Mouse (Mus musculus): ENCODE results near the gene Vps37b.
A peak's percentile ranks its signal among the peaks of the same experiment; 100 is the strongest.

Vps37b gene

DNA sequence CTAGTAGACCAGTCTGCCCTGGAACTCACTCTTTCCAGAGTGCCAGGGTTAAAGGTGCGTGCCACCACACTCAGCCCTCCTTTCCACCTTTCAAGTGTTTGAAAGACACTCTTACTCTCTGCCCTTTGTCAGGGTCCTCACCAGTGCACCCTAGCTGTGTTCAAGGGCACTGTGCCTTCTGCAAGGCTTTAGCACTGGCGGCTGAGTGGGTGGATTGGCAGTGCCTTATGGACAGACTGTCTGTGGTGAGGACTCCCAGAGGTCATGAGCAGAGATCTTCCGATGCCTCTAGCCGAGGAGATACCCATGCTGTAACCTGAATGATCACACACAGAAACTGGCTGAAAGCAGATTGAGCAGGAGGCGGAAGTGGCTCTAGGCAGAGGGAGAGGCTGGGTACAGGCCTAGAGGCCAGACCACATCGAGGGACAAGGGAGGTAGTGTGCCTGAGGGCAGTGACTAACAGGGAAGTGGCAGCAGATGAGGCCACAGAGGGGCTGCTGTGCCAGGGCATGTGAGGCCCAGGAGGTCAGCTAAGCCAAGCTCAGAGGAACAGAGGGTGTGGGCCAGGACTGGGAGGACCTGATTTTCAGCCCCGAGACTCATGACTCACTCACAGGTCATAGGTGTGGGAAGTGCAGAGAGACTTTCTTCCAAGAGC is 14.8 kb upstream of the Vps37b start:
- ATAC-seq (ENCODE audit: insufficient number of reproducible peaks, low FRiP score, low TSS enrichment): no peak

DNA sequence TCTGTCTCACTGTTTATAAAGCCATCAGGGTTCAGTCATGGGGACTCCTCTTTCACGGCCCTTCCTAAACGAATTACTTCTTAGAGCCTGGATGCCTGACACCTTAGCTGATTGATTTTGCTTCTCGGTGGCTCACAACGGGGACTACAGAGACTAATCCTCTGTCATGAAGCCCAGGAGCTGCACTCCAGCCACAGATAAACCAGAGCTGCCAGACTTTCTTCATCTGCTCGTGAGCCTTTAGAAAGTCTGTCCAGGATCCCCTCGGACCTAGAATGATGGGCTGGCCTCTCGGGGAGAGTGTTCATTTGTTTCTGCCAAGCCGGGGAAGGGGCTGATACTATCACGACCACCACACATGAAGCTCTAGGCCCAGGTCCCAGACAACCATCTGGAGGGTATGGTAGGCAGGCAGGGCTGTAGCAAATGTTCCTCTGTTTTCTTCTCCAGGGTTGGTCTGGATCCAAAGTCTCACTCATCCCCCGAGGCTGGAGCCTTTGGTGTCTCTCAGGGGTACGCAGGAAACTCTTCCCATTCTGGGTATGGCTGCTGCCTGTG is 13.5 kb upstream of the Vps37b start:
- ATAC-seq (ENCODE audit: insufficient number of reproducible peaks, low FRiP score, low TSS enrichment): no peak

DNA sequence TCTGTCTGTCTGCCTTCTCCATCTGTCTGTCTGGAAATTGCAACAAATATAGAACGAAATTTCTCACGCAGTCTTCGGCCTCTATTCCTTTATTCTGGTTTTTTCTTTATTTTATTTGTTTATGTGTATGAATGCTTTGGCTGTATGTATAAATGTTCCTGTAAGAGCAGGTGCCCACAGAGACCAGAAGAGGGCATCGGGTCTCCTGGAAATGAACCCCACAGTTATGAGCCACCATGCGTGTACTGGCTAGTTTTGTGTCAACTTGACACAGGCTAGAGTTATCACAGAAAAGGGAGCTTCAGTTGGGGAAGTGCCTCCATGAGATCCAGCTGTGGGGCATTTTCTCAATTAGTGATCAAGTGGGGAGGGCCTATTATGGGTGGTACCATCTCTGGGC is 11.9 kb upstream of the Vps37b start:
- no peak for ATAC-seq (ENCODE audit: insufficient number of reproducible peaks, low FRiP score, low TSS enrichment)

DNA sequence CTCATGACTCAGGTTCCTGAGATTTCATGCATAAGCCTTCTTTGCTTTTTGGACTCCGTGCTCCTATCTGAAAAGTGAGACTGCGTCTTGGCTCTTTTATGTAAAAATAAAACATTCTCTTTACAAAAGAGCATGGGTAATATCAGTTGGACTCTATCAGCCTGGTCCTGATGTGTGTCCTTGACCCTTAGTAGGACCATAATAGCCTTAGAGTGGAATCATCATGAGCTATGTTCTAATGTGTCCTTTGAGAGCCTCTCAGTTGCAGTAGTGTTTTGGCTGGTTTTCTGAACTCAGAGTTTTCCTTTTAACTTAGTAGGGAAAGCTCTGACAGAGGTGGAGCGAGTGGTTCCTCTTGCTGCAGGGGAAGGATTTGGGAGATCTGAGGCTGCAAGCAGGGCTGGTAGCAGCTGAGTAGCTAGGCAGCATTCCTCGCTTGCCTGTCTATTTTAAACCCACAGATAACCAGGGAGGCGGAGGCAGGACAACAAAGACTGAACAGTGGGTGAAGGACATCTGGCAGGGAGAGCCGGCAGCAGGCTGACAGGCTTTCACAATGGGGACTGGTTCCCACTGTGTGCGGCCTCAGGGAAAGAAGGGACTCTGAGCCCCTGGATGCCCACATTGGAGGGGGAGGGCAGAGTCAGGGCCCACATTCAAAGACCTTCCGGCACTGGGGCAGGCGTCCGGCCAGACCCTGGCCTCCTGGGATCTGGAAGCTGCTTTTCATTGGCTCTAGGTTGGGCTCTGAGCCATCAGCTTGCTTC is 11.3 kb upstream of the Vps37b start:
- ATAC-seq (ENCODE audit: insufficient number of reproducible peaks, low FRiP score, low TSS enrichment): no peak

DNA sequence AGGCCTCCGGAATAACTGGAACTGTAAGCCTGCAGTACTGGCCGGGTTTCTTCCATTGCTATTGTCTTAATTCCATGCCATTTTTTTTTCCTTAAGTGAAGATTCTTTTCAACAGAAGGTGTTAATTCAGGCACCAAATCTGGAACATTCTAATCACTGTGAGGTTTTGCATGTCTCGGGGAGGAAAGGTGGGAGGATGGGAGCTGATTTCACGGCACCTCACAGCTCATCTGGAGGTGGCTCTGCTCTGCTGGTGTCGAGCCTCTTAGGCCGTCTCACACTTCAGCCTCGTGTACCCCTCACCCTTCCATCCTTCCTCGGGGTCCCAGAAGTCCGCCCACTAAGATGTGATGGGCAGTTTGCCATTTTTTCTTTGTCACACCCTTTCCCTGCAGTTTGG is 9.0 kb upstream of the Vps37b start:
- ATAC-seq (ENCODE audit: insufficient number of reproducible peaks, low FRiP score, low TSS enrichment): no peak

DNA sequence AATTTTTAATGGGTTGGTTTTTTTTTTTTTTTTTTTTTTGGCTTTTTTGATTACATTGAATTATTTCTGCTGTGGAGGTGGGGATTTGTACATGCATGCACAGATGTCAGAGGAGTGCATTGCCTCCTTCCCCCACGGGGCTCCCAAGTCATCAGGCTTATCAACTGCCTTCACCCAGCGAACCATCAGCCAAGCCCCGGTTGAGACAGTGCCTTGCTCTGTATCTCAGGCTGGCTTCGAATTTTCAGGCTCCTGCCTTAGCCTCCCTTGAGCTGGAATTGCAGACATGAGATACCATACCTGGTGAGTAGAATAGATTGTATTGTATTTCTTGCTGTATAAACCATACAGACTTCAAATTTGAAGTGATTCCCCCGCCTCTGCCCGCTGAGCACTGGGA is 7.5 kb upstream of the Vps37b start:
- no peak for ATAC-seq (ENCODE audit: insufficient number of reproducible peaks, low FRiP score, low TSS enrichment)

DNA sequence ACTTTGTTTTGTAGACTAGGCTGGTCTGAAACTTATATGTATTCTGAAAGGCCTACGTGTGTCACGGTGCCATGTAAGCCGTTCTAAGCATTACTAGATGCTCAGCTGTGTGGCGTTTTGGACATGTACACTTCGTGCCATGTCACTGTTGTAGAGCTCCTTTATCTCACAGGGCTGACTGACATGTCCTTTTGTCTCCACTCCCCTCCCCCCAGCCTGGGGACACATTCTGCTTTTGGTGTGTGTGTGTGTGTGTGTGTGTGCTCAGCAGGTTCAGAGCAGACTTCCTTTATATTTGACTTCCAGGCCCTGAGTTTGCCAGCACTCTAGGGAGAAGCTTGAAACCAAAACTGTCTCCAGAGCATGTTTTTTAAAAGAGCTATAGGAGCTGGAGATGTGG is 4.8 kb upstream of the Vps37b start:
- no peak for ATAC-seq (ENCODE audit: insufficient number of reproducible peaks, low FRiP score, low TSS enrichment)

DNA sequence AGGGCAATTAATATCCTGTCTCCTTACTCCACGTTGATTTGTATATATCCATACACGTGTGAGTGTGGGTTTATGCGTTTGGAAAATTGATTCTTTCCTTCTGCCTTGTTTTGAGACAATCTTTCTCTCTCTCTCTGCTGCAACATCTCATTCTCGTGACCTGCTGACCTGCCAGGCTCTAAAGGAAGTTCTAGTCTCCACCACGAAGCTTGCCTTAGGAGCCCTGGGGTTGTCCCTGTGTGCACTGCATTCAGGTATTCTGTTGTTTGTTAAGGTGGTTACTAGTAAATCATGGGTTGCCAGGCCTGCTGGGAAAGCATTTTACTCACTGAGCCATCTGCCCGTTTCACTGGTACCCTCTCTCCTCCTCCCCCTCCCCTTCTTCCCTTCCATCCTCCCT is 4.3 kb upstream of the Vps37b start:
- no peak for ATAC-seq (ENCODE audit: insufficient number of reproducible peaks, low FRiP score, low TSS enrichment)

DNA sequence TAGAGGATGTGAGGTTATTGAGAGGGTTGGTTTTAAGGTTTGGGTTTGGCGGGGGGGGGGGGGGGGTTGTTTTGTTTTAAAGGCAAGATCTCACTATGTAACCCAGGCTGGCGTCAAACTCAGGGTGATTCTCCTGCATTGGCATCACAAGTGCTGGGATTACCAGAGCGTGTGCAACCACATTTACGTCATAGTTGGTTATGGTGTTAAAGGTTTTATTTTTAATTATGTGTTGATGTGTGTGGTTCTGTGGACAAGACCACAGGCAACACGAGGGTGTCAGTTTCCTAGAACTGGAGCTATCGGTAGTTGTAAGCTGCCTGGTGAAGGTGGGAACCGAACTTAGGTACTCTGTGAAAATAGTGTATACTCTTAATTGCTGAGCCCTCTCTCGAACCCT is 3.7 kb upstream of the Vps37b start:
- no peak for ATAC-seq (ENCODE audit: insufficient number of reproducible peaks, low FRiP score, low TSS enrichment)

DNA sequence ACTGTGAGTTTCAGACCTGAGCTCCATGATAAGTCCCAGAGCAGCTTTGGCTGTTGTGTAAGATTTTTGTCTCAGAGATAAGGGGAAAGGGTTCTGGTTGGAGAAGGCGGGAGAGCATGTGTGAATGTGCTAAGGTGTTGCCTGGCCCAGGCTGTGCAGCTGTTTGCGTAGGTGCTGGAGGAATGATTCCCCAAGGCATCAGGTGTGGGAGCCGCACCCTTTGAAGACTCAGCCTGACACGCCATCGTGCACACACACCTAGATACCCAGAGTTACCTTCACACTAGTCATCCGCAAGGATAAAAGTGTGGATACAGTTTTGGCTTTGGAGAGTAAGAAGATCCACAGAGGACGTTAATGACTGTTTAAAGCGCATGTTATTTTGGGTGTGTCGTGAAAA is 3.3 kb upstream of the Vps37b start:
- ATAC-seq (ENCODE audit: insufficient number of reproducible peaks, low FRiP score, low TSS enrichment): no peak

DNA sequence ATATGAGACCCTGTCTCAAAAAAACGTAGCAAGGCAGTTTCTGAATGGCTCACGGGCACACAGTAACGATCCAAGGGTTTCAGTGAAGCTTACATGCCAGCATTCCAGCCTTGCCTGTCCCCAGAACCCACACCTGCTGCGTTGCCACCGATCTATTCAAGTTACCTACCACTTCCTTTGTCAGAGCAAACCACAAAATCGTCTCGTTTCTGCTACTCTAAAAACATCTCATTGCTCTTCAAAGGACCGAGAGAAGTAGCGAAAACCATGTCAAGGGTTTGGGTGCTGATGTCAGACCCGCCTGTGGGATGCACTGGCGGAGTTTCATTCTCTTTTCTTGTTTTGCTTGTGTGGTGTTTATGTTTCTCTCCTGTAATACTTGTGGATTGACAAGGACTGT is 2.4 kb upstream of the Vps37b start:
- ATAC-seq (ENCODE audit: insufficient number of reproducible peaks, low FRiP score, low TSS enrichment): no peak

DNA sequence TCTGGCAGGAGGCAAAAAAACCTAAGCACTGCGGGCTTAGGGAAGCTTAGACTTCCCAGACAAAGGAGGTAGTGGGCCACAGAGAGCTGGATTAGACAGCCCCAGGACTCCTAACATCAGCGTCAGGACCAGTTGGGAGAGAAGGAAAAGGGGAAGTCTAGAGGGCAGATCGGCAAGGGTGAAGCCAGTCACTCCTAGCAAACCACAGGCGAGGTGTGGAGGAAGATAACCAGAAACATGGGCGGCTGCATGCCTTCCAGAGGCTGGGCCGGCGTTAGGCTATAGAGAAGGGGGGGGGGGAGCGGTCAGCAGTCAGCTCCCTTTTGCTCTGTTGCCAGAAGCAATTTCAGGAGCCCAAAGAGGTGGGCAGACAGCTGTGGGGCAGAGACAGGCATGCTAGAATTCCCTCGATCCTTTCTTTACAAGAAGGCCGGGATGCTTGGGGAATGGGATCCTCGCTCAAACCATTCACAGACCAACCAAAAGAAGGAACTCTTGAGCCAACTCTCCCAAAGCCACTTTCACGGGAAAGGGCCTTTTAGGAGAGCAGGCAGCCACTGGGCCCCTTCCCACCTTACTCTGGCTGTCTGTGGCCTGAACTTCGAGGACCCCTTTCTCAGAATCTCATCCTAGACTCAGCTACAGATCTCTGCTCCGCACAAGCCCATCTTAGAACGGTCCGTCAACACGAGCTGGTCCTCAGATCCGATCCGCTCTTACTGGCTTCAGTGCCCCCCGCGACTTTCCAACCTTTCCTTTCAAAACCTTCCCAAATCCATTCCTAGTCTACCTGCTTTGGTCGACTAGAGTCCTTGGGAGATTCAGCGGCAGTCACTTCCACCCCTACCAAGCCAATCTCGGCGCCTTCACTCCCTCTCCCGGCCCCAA is 758 bp downstream of the Vps37b start:
- ATAC-seq (ENCODE audit: insufficient number of reproducible peaks, low FRiP score, low TSS enrichment): peak; percentile 5; the same call in 1 of the 2 replicates

DNA sequence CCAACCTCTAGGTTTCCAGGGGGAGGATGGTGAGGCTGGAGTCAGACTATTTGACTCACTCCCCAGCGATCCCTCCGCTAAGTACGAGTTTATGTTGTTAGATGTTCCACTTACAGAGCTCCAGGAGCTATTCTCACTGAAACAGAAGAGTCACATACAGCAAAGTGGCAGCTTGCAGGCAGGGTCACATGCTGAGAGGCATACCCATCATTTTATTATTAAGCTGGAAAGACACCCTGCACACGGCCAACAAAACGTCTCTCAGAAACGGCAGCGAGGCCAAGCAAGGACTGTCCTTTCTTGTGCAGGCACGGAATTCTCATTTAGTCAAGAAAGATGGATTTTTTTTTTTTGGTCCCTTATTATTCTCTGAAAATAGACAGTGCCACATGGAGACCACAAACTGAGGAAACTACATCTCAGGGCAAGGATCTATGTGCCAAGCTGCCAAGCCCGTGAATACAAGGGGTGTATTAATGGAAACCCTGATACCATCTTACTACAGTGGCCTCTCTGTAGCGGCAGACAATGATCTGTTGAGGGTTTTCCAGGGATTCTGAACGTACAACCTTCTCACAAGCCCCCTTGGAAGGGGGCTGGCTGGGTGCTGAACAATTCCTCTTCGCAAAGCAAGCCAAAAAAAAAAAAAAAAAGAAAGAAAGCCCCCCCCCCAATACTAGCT is 1.5 kb downstream of the Vps37b start:
- ATAC-seq (ENCODE audit: insufficient number of reproducible peaks, low FRiP score, low TSS enrichment): no peak; the same call in 1 of the 2 replicates

DNA sequence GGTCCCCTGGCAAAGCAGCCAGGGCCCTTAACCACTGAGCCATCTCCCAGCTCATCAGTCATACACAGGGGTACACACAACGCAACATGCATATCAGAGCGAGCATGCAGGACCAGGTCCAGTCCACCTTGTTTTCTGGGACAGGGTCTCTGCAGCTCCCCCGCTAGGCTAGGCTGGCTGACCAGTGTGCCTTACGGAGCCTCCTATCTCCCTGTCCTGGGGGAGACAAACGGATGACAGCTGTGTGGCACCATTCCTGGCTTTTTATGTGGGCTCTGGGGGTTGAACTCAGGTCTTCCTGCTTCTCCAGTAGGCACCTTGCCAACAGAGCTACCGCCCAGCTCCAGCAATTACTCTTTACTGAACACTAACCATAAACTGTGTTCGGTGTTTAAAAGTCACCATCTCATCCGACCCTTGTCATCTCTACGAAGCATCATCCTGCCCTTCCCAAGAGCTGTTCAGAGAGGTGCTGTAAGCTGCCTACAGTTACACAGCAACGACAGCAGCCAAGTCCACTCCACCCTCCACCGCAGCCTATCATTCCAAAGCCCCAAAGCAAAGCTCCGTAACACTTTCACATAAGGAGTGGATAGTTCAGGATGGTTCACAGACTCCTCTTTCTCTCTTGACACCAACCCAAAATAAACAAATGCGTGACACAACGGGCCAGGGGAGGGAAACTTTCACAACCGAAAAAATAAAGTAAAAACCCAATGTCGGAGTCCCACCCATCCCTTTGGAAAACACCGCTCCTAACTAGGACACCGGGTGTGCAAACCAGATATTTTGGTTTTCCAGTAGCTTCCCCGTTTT is 2.6 kb downstream of the Vps37b start:
- ATAC-seq (ENCODE audit: insufficient number of reproducible peaks, low FRiP score, low TSS enrichment): no peak

DNA sequence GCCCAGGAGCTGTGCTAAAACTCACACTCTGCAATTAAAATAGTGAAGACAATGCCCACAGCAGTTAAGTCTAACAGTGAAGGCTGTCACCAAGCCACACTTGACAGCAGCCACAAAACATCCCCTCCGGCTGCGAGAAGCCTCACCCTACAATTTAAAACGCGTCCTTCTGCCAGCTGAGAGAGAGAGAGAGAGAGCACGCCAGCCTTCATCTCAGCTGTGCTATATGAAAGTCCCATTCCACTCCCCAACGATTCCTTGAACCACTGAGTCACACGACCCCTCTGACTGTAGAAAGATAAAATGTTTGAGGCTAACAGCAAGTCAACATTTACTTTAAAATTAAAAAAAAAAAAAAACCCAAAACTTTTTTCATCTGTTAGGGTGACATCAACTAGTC is 3.4 kb downstream of the Vps37b start:
- ATAC-seq (ENCODE audit: insufficient number of reproducible peaks, low FRiP score, low TSS enrichment): no peak

DNA sequence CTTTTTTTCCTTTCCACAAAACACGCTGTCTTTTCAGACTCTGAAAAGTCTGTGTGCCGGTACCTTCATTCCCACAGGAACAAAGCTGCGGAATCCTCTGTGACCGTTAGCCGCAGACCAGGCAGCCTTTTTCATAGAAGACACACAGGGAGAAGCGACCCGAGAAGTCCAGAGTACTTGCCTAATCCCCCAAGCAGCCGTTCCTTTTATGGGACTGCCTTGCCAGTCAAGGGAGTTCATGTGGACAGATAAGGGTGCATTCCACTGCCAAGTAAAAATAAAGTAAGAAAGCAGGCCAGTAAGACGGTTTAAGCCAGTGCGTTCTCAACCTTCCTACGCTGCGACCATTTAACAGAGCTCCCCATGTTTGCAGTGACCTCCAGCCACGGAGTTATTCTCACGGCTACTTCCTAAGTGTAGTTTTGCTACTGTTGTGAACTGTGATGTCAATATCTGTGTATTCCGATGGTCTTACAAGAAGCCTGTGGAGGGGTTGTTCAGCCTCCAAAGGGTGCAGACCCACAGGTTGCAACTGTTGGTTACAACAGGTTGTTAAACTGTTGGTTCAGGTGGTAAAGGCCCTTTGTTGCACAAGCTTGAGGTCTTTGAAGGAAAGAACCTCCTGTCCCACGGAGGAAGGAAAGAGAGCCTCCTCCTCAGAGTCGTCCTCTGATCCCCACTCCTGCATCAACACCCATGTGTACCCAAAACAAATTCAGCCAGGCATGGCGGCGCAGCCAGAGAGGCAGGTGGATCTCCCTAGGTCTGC is 4.2 kb downstream of the Vps37b start:
- ATAC-seq (ENCODE audit: insufficient number of reproducible peaks, low FRiP score, low TSS enrichment): no peak

DNA sequence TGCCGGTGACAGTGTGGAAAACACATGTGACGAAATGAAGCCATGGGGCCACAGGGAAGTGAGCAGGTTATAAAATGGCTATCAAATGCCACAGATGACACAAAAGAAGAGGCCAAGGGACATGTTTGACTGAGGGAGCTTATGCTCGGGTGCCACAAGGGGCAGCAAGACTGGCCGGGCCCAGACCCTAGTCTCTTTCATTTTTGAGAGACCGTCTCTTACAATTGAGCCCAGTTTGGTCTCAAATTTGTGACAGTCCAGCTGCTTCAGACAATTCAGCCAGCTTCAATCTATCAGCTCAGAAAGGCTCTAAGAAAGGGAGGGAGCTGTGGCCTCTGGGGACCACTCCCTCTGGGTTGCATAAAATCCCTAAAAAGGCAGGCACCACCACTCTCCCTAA is 5.5 kb downstream of the Vps37b start:
- ATAC-seq (ENCODE audit: insufficient number of reproducible peaks, low FRiP score, low TSS enrichment): no peak

DNA sequence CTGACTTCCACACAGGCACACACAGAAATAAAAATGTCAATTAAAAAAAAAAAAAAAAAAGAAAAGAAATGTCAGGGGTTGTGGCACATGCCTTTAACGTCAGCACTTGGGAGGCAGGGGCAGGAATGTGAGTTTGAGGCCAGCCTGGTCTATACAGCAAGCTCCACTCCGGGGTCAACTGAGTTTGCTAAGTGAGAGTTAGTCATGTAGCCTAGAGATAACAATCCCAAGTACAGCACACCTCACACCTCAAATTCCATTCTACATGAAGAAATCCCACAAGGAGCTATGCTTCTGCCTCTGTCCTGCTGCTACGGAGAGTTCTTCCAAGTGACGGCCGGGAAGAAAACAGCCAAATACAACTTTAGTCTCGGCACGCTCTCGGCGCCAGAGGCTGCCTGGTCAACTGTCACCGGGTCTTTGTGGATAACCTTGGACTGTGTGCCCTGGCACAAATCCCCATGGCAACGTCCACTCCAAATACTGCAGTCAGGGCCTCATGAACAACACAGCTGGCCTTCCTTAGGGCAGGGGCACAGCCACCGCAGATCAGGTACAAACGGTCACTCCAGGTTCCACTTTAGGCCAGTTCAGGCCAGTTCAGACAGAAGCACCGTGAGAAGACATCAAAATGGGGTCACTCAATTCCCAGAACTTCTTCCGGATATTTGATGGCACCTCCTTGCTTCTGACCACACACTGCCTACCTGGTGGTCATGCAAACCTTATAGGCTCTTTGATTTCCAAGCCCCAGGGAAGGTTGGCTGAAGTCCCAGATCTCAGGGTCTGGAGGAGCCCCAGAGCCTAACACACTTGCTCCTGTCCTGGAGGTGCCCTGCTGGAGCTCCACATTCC is 6.3 kb downstream of the Vps37b start:
- no peak for ATAC-seq (ENCODE audit: insufficient number of reproducible peaks, low FRiP score, low TSS enrichment)

All from cerebellum, adult (tissue).